Mouse (Mus musculus): ENCODE results near the gene Ms4a1.
"Not testable (repeated sequence)": the region's sequence is repeated elsewhere in the genome, so short reads cannot be mapped to it uniquely, and the experiment has no call there.

The Ms4a1 gene

GRCm38 (mm10) chr19:11266052-11266845 is at the start of gene Ms4a1:
Gene Ms4a1 (minus strand): TSS chr19:11266241.
- DNase-seq = no peak

GRCm38 (mm10) chr19:11314354-11314753 is 48.3 kb upstream of the Ms4a1 start, which contains the start of gene Ms4a14:
Gene Ms4a14 (minus strand): TSS chr19:11314454.
- DNase-seq = no peak

GRCm38 (mm10) chr19:11308888-11309287 is 42.8 kb upstream of the Ms4a1 start:
- no peak for DNase-seq

DNA sequence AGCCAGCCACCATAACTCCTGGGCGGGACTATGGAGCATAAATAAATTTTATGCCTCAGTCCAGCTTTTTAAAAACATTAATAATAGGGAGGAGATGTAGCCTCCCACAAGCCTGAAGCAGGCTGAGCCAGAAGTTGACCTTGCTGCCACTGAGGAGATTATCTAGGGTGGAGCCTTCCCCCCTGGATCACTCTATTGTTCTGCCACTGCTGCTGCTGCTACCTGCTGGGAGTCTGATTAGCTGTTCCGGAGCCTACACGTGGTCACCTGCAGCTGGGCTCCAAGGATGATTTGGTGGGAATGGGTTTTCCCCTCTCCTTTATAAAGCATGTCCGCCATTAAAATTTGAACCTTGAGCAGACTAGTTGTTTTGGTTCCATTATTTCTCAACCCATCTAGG is 33.5 kb upstream of the Ms4a1 start:
- DNase-seq = not testable (repeated sequence)

DNA sequence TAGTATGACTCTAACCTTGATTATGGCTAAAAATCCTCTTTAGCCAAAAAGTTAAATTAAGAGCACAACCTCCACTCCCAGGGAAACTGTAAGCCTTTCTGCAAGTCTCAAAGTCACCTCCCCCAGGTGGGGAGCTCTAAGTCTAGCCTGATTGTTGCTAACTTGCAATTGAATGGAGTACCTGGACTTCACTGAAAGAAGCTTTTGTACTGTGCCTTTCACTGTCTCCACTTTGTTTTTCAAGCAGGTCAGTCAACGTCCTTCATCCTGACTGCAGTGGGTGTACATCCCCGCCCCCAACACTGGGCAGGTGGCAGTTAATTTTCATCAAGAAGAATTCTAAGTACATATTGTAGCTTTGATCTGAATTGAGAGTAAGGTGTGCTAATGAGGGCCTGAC is 32.9 kb upstream of the Ms4a1 start:
- DNase-seq = no peak

- DNase-seq = not testable (repeated sequence)
These were observed 27.6 kb upstream of the Ms4a1 start for GRCm38 (mm10) chr19:11293616-11294015.

GRCm38 (mm10) chr19:11292990-11293389 is 26.9 kb upstream of the Ms4a1 start:
- DNase-seq = no peak

DNA sequence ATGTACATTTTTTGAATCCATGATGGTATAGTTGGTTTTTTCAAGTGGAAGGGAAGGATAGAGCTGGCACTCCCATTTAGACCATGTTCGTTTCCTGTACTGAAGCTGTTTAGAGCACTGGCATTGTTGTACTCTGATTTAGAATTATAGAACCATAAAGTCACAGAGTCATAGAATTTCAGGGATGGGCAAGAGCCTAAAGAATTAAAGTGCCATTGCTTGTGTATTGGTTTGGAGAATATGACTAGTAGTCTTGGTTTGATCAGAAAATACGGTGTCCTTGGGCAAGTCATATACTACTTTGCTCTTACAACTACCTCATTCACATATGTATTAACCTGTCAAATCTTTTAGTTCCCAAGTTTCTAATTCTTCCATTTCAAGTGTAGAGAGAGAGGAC is 17.7 kb upstream of the Ms4a1 start, which contains the start of gene Ms4a5:
Ms4a5 (minus strand) TSS at position 101 of the 400 bp plus-strand sequence.
- DNase-seq = no peak

DNA sequence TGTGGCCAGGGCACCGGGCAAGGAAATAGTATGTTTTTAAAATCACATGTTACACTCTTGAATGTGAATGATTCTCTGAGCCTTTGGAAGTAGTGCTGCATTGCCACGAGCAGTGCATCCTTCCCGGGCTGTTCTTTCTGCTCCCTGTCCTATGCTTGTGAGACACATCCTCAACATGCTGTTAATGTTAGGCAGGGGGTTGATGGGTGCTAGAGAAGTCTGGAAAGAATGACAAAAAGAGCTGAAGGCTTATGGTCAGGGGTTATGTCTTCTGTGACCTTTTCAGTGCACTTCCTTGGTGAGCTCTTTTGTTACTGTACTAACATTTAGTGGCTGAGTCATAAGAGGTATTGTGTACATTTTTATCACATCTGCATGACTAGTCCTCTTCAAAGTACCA is 14.2 kb upstream of the Ms4a1 start:
- no peak for DNase-seq

DNA sequence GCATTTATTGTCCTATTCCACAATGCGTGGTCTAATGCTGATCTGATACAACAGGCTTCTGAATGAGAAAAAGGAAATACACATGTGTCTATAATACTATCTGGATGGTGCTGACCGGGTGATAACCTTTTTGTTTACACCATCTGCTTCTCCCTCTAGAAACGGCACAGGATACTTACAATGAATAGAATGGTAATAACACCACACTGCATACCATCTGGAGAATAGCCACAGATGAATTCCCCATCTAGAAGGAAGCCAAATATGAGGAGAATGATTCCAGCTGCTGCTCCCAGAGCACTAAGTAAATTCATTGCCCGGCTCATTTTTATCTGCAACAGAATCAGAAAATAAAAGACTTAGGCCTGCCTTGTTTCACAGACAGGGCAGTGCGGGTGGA is 10.4 kb upstream of the Ms4a1 start:
- DNase-seq = no peak

DNA sequence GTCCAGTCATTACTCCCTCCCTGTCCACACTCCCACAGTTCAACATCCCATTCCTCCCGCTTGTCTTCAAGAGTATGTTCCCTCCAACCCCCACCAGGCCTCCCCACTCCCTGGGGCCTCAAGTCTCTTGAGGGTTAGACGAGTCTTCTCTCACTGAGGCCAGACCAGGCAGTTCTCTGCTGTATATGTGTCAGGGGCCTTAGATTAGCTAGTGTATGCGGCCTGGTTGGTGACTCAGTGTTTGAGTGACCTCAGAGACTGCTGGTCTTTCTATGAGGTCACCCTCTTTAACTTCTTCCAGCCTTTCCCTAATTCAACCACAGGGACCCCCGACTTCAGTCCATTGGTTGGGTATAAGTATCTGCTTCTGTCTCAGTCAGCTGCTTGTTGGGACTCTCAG is 915 bp upstream of the Ms4a1 start:
- no peak for DNase-seq

- no peak for DNase-seq
These were observed 1.3 kb downstream of the Ms4a1 start for GRCm38 (mm10) chr19:11264602-11265185.

DNA sequence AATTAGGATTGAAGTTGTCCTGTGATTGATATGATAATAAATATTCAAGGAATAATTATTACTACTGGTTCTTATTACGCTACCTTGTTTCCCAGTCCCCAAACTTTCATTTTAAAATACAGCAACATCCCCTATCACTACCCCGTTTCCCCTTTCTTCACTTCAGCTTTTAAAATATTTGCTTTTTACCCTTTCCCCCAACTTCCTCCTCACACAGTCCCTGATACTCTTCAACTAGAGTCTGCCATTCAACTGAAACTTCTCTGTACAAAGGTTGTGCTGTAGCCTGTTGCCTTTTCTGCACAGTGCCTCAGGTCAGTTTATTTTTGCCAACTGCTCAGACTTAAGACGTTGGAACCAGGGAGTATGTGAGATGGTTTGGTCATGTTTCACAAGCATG is 2.5 kb downstream of the Ms4a1 start:
- DNase-seq = no peak

DNA sequence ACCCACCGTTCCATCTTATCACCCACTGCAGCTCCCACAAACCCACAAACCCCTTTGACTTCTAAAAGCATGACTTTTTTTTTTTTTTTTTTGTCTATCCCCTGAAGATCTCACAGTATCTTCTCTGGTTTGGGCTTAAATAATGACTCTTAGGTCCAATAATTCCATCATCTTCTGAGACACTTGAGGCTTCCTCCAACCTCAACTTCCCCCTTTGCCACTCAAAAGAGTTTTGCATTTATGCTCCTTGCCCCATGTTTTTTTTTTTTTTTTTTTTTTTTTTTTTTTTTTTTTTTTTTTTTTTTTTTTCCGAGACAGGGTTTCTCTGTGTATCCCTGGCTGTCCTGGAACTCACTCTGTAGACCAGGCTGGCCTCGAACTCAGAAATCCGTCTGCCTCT is 3.1 kb downstream of the Ms4a1 start:
- DNase-seq = not testable (repeated sequence)

GRCm38 (mm10) chr19:11261522-11261921 is 4.5 kb downstream of the Ms4a1 start:
- no peak for DNase-seq

- DNase-seq = no peak
These were observed 21.8 kb downstream of the Ms4a1 start for GRCm38 (mm10) chr19:11244230-11244629.

DNA sequence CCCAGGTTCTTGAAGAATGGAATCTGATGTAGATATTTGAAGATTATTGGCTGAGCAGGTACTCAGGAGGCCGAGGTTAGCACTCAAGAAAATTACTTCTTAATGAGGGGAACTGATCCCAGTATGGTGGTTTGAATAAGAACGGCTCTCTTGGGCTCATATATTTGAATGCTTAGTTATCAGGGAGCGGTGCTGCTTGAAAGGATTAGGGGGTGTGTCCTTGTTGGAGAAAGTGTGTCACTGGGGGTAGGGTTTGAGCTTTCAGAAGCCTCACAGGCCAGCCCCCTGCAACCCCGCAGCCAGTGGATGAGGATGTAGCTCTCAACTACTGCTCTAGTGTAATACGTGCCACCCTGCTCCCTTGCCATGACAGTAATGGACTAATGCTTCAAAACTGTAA is 23.5 kb downstream of the Ms4a1 start:
- no peak for DNase-seq

- DNase-seq = no peak
These were observed 30.2 kb downstream of the Ms4a1 start for GRCm38 (mm10) chr19:11235820-11236219.

GRCm38 (mm10) chr19:11234921-11235735 is 30.9 kb downstream of the Ms4a1 start:
- DNase-seq = no peak

- DNase-seq = no peak
These were observed 31.8 kb downstream of the Ms4a1 start for GRCm38 (mm10) chr19:11234244-11234643.

DNA sequence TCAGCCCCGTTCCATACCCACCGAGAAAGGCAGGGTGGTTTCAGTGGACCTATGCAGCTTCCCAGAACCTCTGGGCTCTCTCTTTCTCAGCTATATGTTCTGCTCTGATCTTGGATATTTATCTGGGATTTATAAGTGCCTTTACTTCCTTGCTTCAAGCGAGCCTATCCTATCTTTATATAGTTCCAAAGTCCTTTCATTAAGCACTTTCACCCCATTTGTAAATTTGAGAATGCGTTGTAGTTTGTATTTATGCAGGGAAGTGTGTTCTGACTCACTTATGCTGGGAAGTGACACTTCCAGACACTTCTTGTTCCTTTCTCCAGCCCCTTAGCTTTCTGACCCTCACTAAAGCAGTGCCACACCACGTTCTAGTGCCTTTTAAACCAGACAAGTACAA is 33.7 kb downstream of the Ms4a1 start, which contains the start of gene Ms4a12:
Ms4a12 (minus strand) TSS at position 101 of the 400 bp plus-strand sequence.
- no peak for DNase-seq

All from right cerebral cortex, postnatal 4 days (tissue).